Mouse (Mus musculus) intestine, embryonic 16.5 days (tissue): ENCODE data around the gene Top1. TPM values are rescaled to one million over a fixed set of nuclear protein-coding genes. Genes with fewer than 3 reads are reported as not detected.
A peak's percentile ranks its signal among the peaks of the same experiment; 100 is the strongest.

Experiments
- ATAC-seq: fragments of 200-750 bp; cut with Nextera tagmentation; 2 replicates; pipeline ENCODE4 v1.8.0; 2017; ENCODE audit warnings: moderate TSS enrichment, moderate library complexity
- H3K27ac ChIP-seq: fragments of 300-500 bp; sonication (generic); 2 replicates; pipeline ENCODE4 v1.5.1; 2014; ENCODE audit warnings: mild to moderate bottlenecking, low read length
- H3K27me3 ChIP-seq: fragments of 300-500 bp; sonication (generic); replicated peaks from 2 replicates; pipeline ENCODE4 v1.6.1; 2014; ENCODE audit warnings: low read length, control low read depth, mixed read lengths; ENCODE audit not compliant: control insufficient read depth, insufficient read depth
- H3K36me3 ChIP-seq: fragments of 300-500 bp; sonication (generic); 2 replicates; pipeline ENCODE4 v1.6.1; 2014; ENCODE audit warnings: low read length, control low read depth; ENCODE audit not compliant: control insufficient read depth, insufficient read depth
- H3K4me1 ChIP-seq: fragments of 300-500 bp; sonication (generic); 2 replicates; pipeline ENCODE4 v1.6.1; 2014; ENCODE audit warnings: low read length, control low read depth, mixed read lengths; ENCODE audit not compliant: control insufficient read depth, insufficient read depth
- H3K4me2 ChIP-seq: fragments of 300-500 bp; sonication (generic); 2 replicates; pipeline ENCODE4 v1.6.1; 2014; ENCODE audit warnings: low read depth, low read length, control low read depth
- H3K4me3 ChIP-seq: fragments of 300-500 bp; sonication (generic); 2 replicates; pipeline ENCODE4 v1.5.1; 2014; ENCODE audit warnings: mild to moderate bottlenecking, low read length
- H3K9ac ChIP-seq: fragments of 300-500 bp; sonication (generic); 2 replicates; pipeline ENCODE4 v1.6.1; 2014; ENCODE audit warnings: low read depth, low read length
- H3K9me3 ChIP-seq: fragments of 300-500 bp; sonication (generic); 2 replicates; pipeline ENCODE4 v1.6.1; 2016; ENCODE audit warnings: low read length, control low read depth; ENCODE audit not compliant: control insufficient read depth
- WGBS: fragments of 180-500 bp; shearing (Covaris S2); extraction: QIAGEN DNeasy Blood & Tissue Kit; methylation state at CpG from one replicate; pipeline ENCODE4 v1.1.7; 2014; 5-methylcytosine and 5-hydroxymethylcytosine counted together
- polyA plus RNA-seq: library from polyadenylated mRNA; unstranded; fragments of >200 nt; fragmentation: Nextera tagmentation; extraction: Ambion mirVana; gene quantifications from 2 replicates; pipeline ENCODE4 v1.2.1, GENCODE M21; 2015

The Top1 gene
- polyA plus RNA-seq, 1 experiment from 2014 or later, result 53.4 TPM

GRCm38 (mm10) chr2:160628666-160629527, 16.8 kb upstream of the Top1 start:
- Histone ChIP-seq H3K4me2 (no peak overlapping the region), H3K4me1 (no peaks in the 10 kb centered on the region), H3K4me3 (no peak overlapping the region), H3K9ac (no peak overlapping the region), H3K27me3 (no peaks in the 10 kb centered on the region), H3K9me3 (no peaks in the 10 kb centered on the region), H3K27ac (no peak overlapping the region), H3K36me3 (no peaks in the 10 kb centered on the region)
- 89% methylated on average over 12 of the region's 12 CpGs for WGBS
- no peak for ATAC-seq

GRCm38 (mm10) chr2:160629528-160629830, 16.2 kb upstream of the Top1 start:
- H3K4me2 ChIP-seq, result no peak overlapping the region
- no peaks in the 10 kb centered on the region for H3K36me3 ChIP-seq
- H3K9me3 ChIP-seq, result no peaks in the 10 kb centered on the region
- no peaks in the 10 kb centered on the region for H3K27me3 ChIP-seq
- H3K4me3 ChIP-seq, result no peak overlapping the region
- no peak overlapping the region for H3K27ac ChIP-seq
- ATAC-seq, result no peak
- 84% methylated on average over 8 of the region's 8 CpGs for WGBS
- H3K4me1 ChIP-seq, result no peaks in the 10 kb centered on the region
- H3K9ac ChIP-seq, result no peak overlapping the region

- Histone ChIP-seq H3K9ac (no peak overlapping the region), H3K27ac (no peak overlapping the region), H3K9me3 (no peaks in the 10 kb centered on the region), H3K4me1 (no peaks in the 10 kb centered on the region), H3K4me2 (no peak overlapping the region), H3K27me3 (no peaks in the 10 kb centered on the region), H3K4me3 (no peak overlapping the region), H3K36me3 (no peaks in the 10 kb centered on the region)
- WGBS, result 83% methylated on average over 9 of the region's 9 CpGs
- ATAC-seq, result no peak
These were observed 14.7 kb upstream of the Top1 start for GRCm38 (mm10) chr2:160630872-160631597.

GRCm38 (mm10) chr2:160639911-160640717, 5.6 kb upstream of the Top1 start:
- WGBS, result 75% methylated on average over 13 of the region's 13 CpGs
- H3K27me3 ChIP-seq, result no peaks in the 10 kb centered on the region
- H3K4me3 ChIP-seq, result no peak overlapping the region
- H3K4me2 ChIP-seq, result no peak overlapping the region
- H3K36me3 ChIP-seq, result no peaks in the 10 kb centered on the region
- H3K27ac ChIP-seq, result no peak overlapping the region
- no peaks in the 10 kb centered on the region for H3K4me1 ChIP-seq
- peak; percentile 62 for ATAC-seq
- no peak overlapping the region for H3K9ac ChIP-seq
- 0 out of 2 replicates have a peak, but pooled peaks cover 3% of the 10 kb centered on the region for H3K9me3 ChIP-seq

DNA sequence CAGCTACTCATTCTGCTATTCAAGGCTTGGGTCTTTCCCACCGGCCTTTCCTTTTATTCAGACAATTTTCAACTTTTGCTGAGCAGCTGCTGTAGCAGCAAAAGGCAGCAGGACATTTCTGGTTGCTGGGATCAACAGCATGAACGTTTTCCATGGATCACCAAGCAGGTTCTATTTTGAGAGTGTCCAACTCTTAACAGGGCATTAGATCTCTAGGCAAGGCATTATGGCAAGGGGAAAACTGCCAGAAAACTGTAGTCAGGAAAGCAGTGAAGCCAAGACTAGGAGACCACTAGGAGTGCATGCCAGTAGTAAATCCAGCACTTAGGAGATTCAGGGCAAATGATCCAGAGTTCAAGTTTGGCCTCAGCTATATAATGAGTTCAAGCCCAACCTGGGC, 4.5 kb upstream of the Top1 start:
- no peaks in the 10 kb centered on the region for H3K27me3 ChIP-seq
- H3K9ac ChIP-seq, result no peak overlapping the region
- 0 out of 2 replicates have a peak, but pooled peaks cover 3% of the 10 kb centered on the region for H3K9me3 ChIP-seq
- H3K4me1 ChIP-seq, result 0 out of 2 replicates have a peak, but pooled peaks cover 3% of the 10 kb centered on the region
- WGBS, result 57% methylated on average over 2 of the region's 2 CpGs
- no peak for ATAC-seq
- no peak overlapping the region for H3K4me3 ChIP-seq
- no peak overlapping the region for H3K27ac ChIP-seq
- H3K4me2 ChIP-seq, result no peak overlapping the region
- no peaks in the 10 kb centered on the region for H3K36me3 ChIP-seq

DNA sequence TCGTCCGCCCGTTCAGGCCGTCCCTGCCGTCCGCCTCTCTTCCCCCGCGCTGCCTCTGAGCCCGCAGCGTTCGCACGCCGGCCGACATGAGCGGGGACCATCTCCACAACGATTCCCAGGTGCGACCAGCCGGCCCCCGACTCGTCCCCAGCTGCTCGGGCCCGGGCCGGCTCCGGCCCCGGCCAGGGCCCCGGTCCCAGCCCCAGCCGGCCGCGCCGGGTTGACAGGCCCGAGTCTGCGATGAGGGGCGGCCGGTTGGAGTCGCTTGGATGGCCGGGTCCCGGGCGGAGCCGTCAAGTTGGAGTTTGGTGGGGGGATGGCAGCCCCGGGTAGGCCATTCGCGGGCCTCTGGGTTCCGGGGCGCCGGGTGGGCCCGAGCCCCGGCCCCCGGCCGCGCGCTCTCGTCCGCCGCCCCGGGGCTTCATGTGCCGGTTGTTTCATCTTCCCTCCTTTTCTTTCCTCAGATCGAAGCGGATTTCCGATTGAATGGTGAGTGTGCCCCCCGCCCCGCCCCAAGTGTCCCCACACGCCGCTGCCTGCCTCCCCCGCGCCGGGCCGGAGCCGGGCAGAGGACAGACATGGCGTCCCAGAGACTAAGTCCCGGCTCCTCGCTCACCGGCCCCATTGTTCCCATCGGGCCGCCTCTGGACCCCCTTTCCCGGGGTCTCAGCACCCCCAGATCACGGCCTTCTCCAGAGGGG, 606 bp downstream of the Top1 start:
- peak overlapping the region; percentile 11 for H3K4me2 ChIP-seq
- H3K9ac ChIP-seq, result peak overlapping the region; percentile 100
- no peaks in the 10 kb centered on the region for H3K9me3 ChIP-seq
- WGBS, result under 1% methylated on average over 71 of the region's 76 CpGs
- peak; percentile 64 for ATAC-seq
- H3K4me3 ChIP-seq, result peak overlapping the region; percentile 100
- H3K36me3 ChIP-seq, result no peaks in the 10 kb centered on the region
- peaks cover 15% of the 10 kb centered on the region for H3K4me1 ChIP-seq
- peak overlapping the region; percentile 98 for H3K27ac ChIP-seq
- no peaks in the 10 kb centered on the region for H3K27me3 ChIP-seq

DNA sequence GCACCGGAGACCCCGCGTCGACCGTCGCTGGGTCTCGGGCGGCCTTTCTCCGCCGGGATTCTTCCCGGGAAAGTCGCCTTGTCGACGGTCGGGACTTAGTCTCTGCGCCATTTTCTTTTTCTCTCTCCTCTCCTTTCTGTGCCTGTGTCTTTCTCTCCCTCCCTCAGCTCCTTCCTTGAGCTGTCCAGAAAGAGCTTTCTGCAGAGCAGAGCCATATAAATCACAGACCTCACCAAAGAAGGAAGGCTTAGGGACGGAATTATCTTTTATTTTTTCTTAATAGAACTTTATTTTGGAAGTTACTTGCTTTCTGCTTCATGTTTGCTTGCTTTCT, 1.1 kb downstream of the Top1 start:
- H3K9ac ChIP-seq, result peak overlapping the region; percentile 100
- peak overlapping the region; percentile 11; the same call in 1 of the 2 replicates for H3K4me2 ChIP-seq
- H3K27ac ChIP-seq, result peak overlapping the region; percentile 98
- no peaks in the 10 kb centered on the region for H3K9me3 ChIP-seq
- ATAC-seq, result no peak
- no peaks in the 10 kb centered on the region for H3K36me3 ChIP-seq
- no peaks in the 10 kb centered on the region for H3K27me3 ChIP-seq
- H3K4me3 ChIP-seq, result peak overlapping the region; percentile 100
- peaks cover 15% of the 10 kb centered on the region for H3K4me1 ChIP-seq
- under 1% methylated on average over 17 of the region's 17 CpGs for WGBS

- Histone ChIP-seq H3K9me3 (no peaks in the 10 kb centered on the region), H3K9ac (no peak overlapping the region; the same call in 1 of the 2 replicates), H3K36me3 (no peaks in the 10 kb centered on the region), H3K4me1 (peaks cover 15% of the 10 kb centered on the region), H3K27me3 (no peaks in the 10 kb centered on the region), H3K27ac (no peak overlapping the region), H3K4me2 (peak overlapping the region; percentile 51), H3K4me3 (peak overlapping the region; percentile 37)
- WGBS, result 31% methylated on average over 2 of the region's 2 CpGs
- ATAC-seq, result no peak
These were observed 2.4 kb downstream of the Top1 start for GRCm38 (mm10) chr2:160648097-160648496.
